Mouse (Mus musculus) myocyte (in vitro differentiated cells): ENCODE data around the gene Igf1r. TPM values are rescaled to one million over a fixed set of nuclear protein-coding genes. Genes with fewer than 3 reads are reported as not detected.
A peak's percentile ranks its signal among the peaks of the same experiment; 100 is the strongest.

Experiments
- H3K27me3 ChIP-seq: one replicate; pipeline ENCODE4 v1.6.1; 2011; ENCODE audit not compliant: control insufficient read depth, insufficient read depth, insufficient read length
- H3K36me3 ChIP-seq: one replicate; pipeline ENCODE4 v1.6.1; 2011; ENCODE audit not compliant: control insufficient read depth, insufficient read depth
- H3K4me2 ChIP-seq: one replicate; pipeline ENCODE4 v1.6.1; 2011; ENCODE audit warnings: low read depth, control low read depth
- H3K4me3 ChIP-seq: one replicate; pipeline ENCODE4 v1.5.1; 2011; ENCODE audit warnings: mild to moderate bottlenecking, control low read depth, moderate library complexity
- H3K79me2 ChIP-seq: one replicate; pipeline ENCODE4 v1.6.1; 2011; ENCODE audit not compliant: control insufficient read depth, insufficient read depth
- H3ac ChIP-seq: one replicate; pipeline ENCODE4 v1.6.1; 2011; ENCODE audit not compliant: control insufficient read depth, insufficient read length
- CEBPB ChIP-seq: IDR thresholded peaks from 2 replicates; pipeline ENCODE4 v1.6.1; 2011; ENCODE audit warnings: mild to moderate bottlenecking, moderate library complexity; ENCODE audit not compliant: poor library complexity, insufficient read depth, severe bottlenecking
- E2F4 ChIP-seq: IDR thresholded peaks from one replicate; pipeline ENCODE4 v1.6.1; 2011; ENCODE audit warnings: mild to moderate bottlenecking, control low read depth, moderate library complexity; ENCODE audit not compliant: insufficient read depth
- MAX ChIP-seq: IDR thresholded peaks from one replicate; pipeline ENCODE4 v1.6.1; 2011; ENCODE audit warnings: low read depth, mild to moderate bottlenecking, control low read depth
- MYOD1 ChIP-seq, 3 experiments: IDR thresholded peaks; one replicate each; pipeline ENCODE4 v1.6.1; 2011; ENCODE audit warnings: control low read depth in 2 of 3, low read depth in 2 of 3, mild to moderate bottlenecking in 2 of 3, moderate library complexity in 1 of 3; ENCODE audit not compliant: insufficient read length in 2 of 3, control insufficient read depth in 1 of 3
- MYOG ChIP-seq, 3 experiments: IDR thresholded peaks; one replicate each; pipeline ENCODE4 v1.6.1; 2011; ENCODE audit warnings: control low read depth in 2 of 3, low read depth in 2 of 3, mild to moderate bottlenecking in 2 of 3; ENCODE audit not compliant: insufficient read length in 2 of 3, control insufficient read depth in 1 of 3, insufficient read depth in 1 of 3
- POLR2A ChIP-seq: IDR thresholded peaks from one replicate; pipeline ENCODE4 v1.6.1; 2011; ENCODE audit warnings: low read depth, mild to moderate bottlenecking, control low read depth, moderate library complexity; ENCODE audit not compliant: insufficient read length
- POLR2AphosphoS2 ChIP-seq: IDR thresholded peaks from one replicate; pipeline ENCODE4 v1.6.1; 2011; ENCODE audit warnings: low read depth, control low read depth; ENCODE audit not compliant: insufficient read length
- REST ChIP-seq: IDR thresholded peaks from one replicate; pipeline ENCODE4 v1.6.1; 2011; ENCODE audit warnings: mild to moderate bottlenecking, control low read depth, moderate library complexity; ENCODE audit not compliant: insufficient read depth, insufficient read length
- SRF ChIP-seq: IDR thresholded peaks from one replicate; pipeline ENCODE4 v1.6.1; 2011; ENCODE audit warnings: low read depth; ENCODE audit not compliant: control insufficient read depth, insufficient read length
- TCF12 ChIP-seq: IDR thresholded peaks from one replicate; pipeline ENCODE4 v1.6.1; 2011; ENCODE audit warnings: mild to moderate bottlenecking, control low read depth; ENCODE audit not compliant: poor library complexity, insufficient read depth, severe bottlenecking
- TCF3 ChIP-seq: IDR thresholded peaks from one replicate; pipeline ENCODE4 v1.6.1; 2011; ENCODE audit warnings: low read depth, control low read depth; ENCODE audit not compliant: insufficient read length
- USF1 ChIP-seq: IDR thresholded peaks from one replicate; pipeline ENCODE4 v1.6.1; 2011; ENCODE audit warnings: low read depth, mild to moderate bottlenecking, control low read depth, moderate library complexity
- polyA plus RNA-seq: library from polyadenylated mRNA; unstranded; fragments of >200 nt; fragmentation: generic; extraction: Trizol; gene quantifications from one replicate; pipeline ENCODE4 v1.2.1, GENCODE M21; 2012; ENCODE audit warnings: missing spikeins

The Igf1r gene
- polyA plus RNA-seq, 1 experiment: 7.9 TPM

- Histone ChIP-seq H3K27me3 (no peaks in the 10 kb centered on the region), H3ac (no peak overlapping the region), H3K4me2 (no peak overlapping the region), H3K4me3 (no peak overlapping the region), H3K79me2 (peaks cover 30% of the 10 kb centered on the region), H3K36me3 (no peaks in the 10 kb centered on the region)
- no peak for TF ChIP-seq POLR2AphosphoS2
Measured at GRCm38 (mm10) chr7:68061434-68061833, 108.8 kb downstream of the Igf1r start.

DNA sequence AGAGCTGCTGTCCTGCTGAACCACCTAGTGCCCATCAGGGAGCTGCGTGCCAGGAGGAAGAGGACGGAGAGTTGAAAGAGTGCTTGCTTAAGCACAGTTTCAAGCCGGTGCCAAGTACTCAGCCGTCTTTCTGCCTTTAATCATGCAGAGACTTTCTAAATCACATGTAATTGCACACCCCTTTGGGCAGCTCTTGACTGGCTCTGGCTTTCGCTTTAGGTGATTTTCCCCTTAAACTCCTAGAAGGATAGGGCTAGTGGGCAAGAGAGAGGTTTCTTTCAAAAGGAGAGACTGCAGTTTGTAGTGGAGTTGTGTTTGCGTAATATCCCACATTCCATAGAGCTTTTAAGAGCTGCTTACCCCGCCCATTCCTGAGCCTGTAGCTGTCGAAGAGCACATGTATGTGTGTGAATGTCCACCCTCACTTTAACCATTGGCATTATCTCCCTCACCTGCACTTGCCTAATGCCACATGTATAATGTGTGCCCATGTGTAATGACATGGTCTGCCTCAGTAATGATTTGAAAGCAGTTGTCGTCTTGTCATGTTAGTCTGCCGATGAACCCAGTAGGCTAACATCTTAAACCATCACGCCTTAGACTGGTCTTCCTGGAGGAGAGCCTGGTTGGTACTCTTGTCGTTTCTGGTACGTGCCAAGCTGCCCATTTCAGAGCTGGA is 109.7 kb downstream of the Igf1r start:
- Histone ChIP-seq H3K27me3 (no peaks in the 10 kb centered on the region), H3K79me2 (peaks cover 24% of the 10 kb centered on the region), H3K4me2 (peak overlapping the region; percentile 16), H3K36me3 (no peaks in the 10 kb centered on the region), H3K4me3 (no peak overlapping the region), H3ac (no peak overlapping the region)
- TF ChIP-seq POLR2AphosphoS2: no peak
- peak in 1 of 3 experiments; percentile 8 for TF ChIP-seq MYOD1 (IDR thresholded peaks at IDR 0.05; ENCODE audit: control insufficient read depth in 1 of 3, insufficient read length in 2 of 3, low read depth in 2 of 3)
- TF ChIP-seq TCF3: no peak
- no peak for TF ChIP-seq REST
- TF ChIP-seq E2F4: no peak
- TF ChIP-seq CEBPB: peak; percentile 44
- TF ChIP-seq POLR2A: no peak
- TF ChIP-seq TCF12: no peak
- TF ChIP-seq SRF: no peak

DNA sequence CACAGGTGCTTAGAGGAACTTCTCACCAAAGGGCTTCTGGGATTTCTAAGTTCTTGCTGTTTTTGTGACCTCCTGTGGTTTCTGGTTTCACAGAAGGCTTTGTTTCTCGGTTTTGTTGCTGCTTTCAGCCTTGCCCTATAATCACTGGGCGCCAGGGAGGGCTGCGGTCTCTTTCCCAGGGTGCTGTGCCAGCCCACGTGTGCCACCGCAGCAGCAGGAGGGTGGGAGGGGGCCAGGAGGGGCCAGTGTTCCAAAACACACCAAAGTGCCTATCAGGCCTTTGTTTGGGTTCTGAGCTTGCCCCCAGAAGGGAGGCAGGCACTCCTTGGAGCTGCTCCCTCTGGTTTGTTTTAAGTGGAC is 110.2 kb downstream of the Igf1r start:
- H3ac ChIP-seq: no peak overlapping the region
- no peak overlapping the region for H3K4me3 ChIP-seq
- H3K79me2 ChIP-seq: peaks cover 20% of the 10 kb centered on the region
- TF ChIP-seq E2F4: no peak
- TF ChIP-seq MYOG (IDR thresholded peaks at IDR 0.05; ENCODE audit: control insufficient read depth in 1 of 3, insufficient read depth in 1 of 3, insufficient read length in 2 of 3, low read depth in 2 of 3): peak in 1 of 3 experiments; percentile 10
- no peaks in the 10 kb centered on the region for H3K27me3 ChIP-seq
- no peaks in the 10 kb centered on the region for H3K36me3 ChIP-seq
- peak overlapping the region; percentile 16 for H3K4me2 ChIP-seq

- Histone ChIP-seq H3K79me2 (peaks cover 20% of the 10 kb centered on the region), H3K4me3 (no peak overlapping the region), H3K27me3 (no peaks in the 10 kb centered on the region), H3ac (no peak overlapping the region), H3K36me3 (no peaks in the 10 kb centered on the region), H3K4me2 (no peak overlapping the region)
- TF ChIP-seq TCF3 (no peak), TCF12 (no peak), MYOG (IDR thresholded peaks at IDR 0.05; ENCODE audit: control insufficient read depth in 1 of 3, insufficient read depth in 1 of 3, insufficient read length in 2 of 3, low read depth in 2 of 3) (no peak), E2F4 (no peak), MYOD1 (IDR thresholded peaks at IDR 0.05; ENCODE audit: control insufficient read depth in 1 of 3, insufficient read length in 2 of 3, low read depth in 2 of 3) (no peak), POLR2A (no peak), POLR2AphosphoS2 (no peak), REST (no peak), SRF (no peak), MAX (no peak), USF1 (no peak), CEBPB (no peak)
Measured at GRCm38 (mm10) chr7:68063711-68064110, 111.1 kb downstream of the Igf1r start.

GRCm38 (mm10) chr7:68064120-68064519 is 111.5 kb downstream of the Igf1r start:
- H3ac ChIP-seq: no peak overlapping the region
- TF ChIP-seq SRF (no peak), MYOG (IDR thresholded peaks at IDR 0.05; ENCODE audit: control insufficient read depth in 1 of 3, insufficient read depth in 1 of 3, insufficient read length in 2 of 3, low read depth in 2 of 3) (no peak), MAX (no peak), POLR2A (no peak), POLR2AphosphoS2 (no peak), USF1 (no peak), CEBPB (no peak), E2F4 (no peak), TCF3 (no peak), TCF12 (no peak), REST (no peak), MYOD1 (IDR thresholded peaks at IDR 0.05; ENCODE audit: control insufficient read depth in 1 of 3, insufficient read length in 2 of 3, low read depth in 2 of 3) (no peak)
- H3K36me3 ChIP-seq: no peaks in the 10 kb centered on the region
- no peak overlapping the region for H3K4me3 ChIP-seq
- peaks cover 17% of the 10 kb centered on the region for H3K79me2 ChIP-seq
- no peaks in the 10 kb centered on the region for H3K27me3 ChIP-seq
- H3K4me2 ChIP-seq: no peak overlapping the region
